Mouse (Mus musculus): ENCODE data around the gene Snx29. TPM values are rescaled to one million over a fixed set of nuclear protein-coding genes. Genes with fewer than 3 reads are reported as not detected.
A peak's percentile ranks its signal among the peaks of the same experiment; 100 is the strongest.

The Snx29 gene
- polyA plus RNA-seq, 1 experiment from 2014 or later, result 4.0 TPM

GRCm38 (mm10) chr16:11793391-11793790, 470.7 kb downstream of the Snx29 start:
- H3K27me3 ChIP-seq, result no peaks in the 10 kb centered on the region
- H3K27ac ChIP-seq (replicated peaks), result no peak overlapping the region
- H3K4me1 ChIP-seq (replicated peaks), result peaks cover 9% of the 10 kb centered on the region
- H3K4me2 ChIP-seq, result no peak overlapping the region
- no peak overlapping the region for H3K9ac ChIP-seq
- no peak overlapping the region for H3K4me3 ChIP-seq (replicated peaks)
- H3K36me3 ChIP-seq (replicated peaks), result no peaks in the 10 kb centered on the region
- 39% methylated on average over 2 of the region's 2 CpGs for WGBS (ENCODE audit: insufficient replicate concordance)
- no peak for ATAC-seq (ENCODE audit: insufficient read depth)
- H3K9me3 ChIP-seq (replicated peaks), result no peaks in the 10 kb centered on the region

DNA sequence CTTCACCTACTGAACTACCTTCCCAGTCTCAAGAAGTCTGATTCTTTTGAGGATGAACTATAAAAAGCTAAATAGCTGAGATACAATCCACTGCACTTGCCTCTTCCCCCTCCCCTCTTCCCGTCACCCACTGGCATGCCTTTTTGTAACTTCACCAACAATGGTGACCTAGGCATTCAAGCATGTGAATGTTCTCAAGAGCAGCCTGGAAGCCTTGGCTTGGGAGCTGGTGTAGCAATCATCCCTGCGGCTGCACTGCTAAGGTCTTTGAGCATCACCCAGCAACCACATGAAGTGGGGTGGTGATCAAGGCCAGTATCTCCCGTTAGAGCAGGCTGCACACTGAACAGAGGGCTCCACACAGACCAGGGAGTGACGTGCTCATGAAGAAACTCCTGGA, 471.9 kb downstream of the Snx29 start:
- H3K9me3 ChIP-seq (replicated peaks), result no peaks in the 10 kb centered on the region
- H3K4me1 ChIP-seq (replicated peaks), result peaks cover 9% of the 10 kb centered on the region
- ATAC-seq (ENCODE audit: insufficient read depth), result no peak
- H3K27ac ChIP-seq (replicated peaks), result no peak overlapping the region
- no peaks in the 10 kb centered on the region for H3K36me3 ChIP-seq (replicated peaks)
- H3K27me3 ChIP-seq, result no peaks in the 10 kb centered on the region
- no peak overlapping the region for H3K9ac ChIP-seq
- WGBS (ENCODE audit: insufficient replicate concordance), result 67% methylated on average over 4 of the region's 4 CpGs
- no peak overlapping the region for H3K4me3 ChIP-seq (replicated peaks)
- H3K4me2 ChIP-seq, result no peak overlapping the region

GRCm38 (mm10) chr16:11795758-11796460, 473.2 kb downstream of the Snx29 start:
- WGBS (ENCODE audit: insufficient replicate concordance), result 33% methylated on average over 7 of the region's 7 CpGs
- peak; percentile 63 for ATAC-seq (ENCODE audit: insufficient read depth)

DNA sequence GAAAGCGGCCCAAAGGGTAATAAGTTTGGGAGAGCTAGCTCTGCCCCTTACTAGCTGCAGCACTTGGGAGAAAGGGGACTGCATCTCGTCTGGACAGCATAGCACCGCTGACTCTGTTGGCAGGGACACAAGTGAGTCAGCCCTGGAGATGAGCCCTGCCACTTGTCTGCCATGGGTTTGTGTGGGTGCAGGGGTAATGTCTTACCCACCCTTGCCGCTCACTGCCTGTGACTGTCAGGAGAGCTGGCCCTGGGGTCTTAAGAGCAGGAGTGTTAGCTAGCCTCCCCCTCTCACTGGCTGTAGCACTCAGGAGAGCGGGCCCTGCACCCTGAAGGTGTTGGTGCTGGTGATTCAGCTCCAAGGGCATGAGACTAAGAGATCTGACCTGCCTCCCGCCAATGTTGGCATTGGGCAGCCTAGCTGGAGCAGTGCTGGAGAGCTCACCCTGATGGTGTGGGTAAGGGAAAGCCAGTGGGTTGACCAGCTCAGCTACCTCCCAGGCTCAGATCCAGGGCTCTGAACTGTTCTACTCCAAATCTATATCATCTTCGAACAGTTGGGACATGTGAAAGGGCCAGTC, 479.3 kb downstream of the Snx29 start:
- Histone ChIP-seq H3K27ac (replicated peaks) (no peak overlapping the region), H3K36me3 (replicated peaks) (no peaks in the 10 kb centered on the region), H3K4me2 (no peak overlapping the region), H3K4me1 (replicated peaks) (no peaks in the 10 kb centered on the region), H3K27me3 (no peaks in the 10 kb centered on the region), H3K4me3 (replicated peaks) (no peak overlapping the region), H3K9ac (no peak overlapping the region), H3K9me3 (replicated peaks) (no peaks in the 10 kb centered on the region)
- no peak for ATAC-seq (ENCODE audit: insufficient read depth)
- WGBS (ENCODE audit: insufficient replicate concordance), result 68% methylated on average over 7 of the region's 7 CpGs

More at GRCm38 (mm10) chr16:11795758-11796460, 473.2 kb downstream of the Snx29 start:
- H3K36me3 ChIP-seq (replicated peaks), result no peaks in the 10 kb centered on the region
- no peak overlapping the region for H3K27ac ChIP-seq (replicated peaks)
- peaks cover 9% of the 10 kb centered on the region for H3K4me1 ChIP-seq (replicated peaks)
- no peaks in the 10 kb centered on the region for H3K27me3 ChIP-seq
- no peak overlapping the region for H3K9ac ChIP-seq
- H3K4me2 ChIP-seq, result no peak overlapping the region
- H3K4me3 ChIP-seq (replicated peaks), result no peak overlapping the region
- H3K9me3 ChIP-seq (replicated peaks), result no peaks in the 10 kb centered on the region

Other genes starting within 250 kb of the Snx29 start
- 15.7 and 15.9 TPM in 2 replicates for gene Txndc11, start 188.3 kb upstream of the Snx29 start, polyA plus RNA-seq (2015; fragmentation: Nextera tagmentation; extraction: Ambion mirVana)
- gene Zc3h7a, start 146.5 kb upstream of the Snx29 start, polyA plus RNA-seq (2015; fragmentation: Nextera tagmentation; extraction: Ambion mirVana), result 33.2 and 38.4 TPM in 2 replicates
- 75.3 and 84.3 TPM in 2 replicates for gene Rsl1d1, start 119.6 kb upstream of the Snx29 start, polyA plus RNA-seq (2015; fragmentation: Nextera tagmentation; extraction: Ambion mirVana)
- gene Gspt1, start 68.6 kb upstream of the Snx29 start, polyA plus RNA-seq (2015; fragmentation: Nextera tagmentation; extraction: Ambion mirVana), result 35.3 and 38.5 TPM in 2 replicates
- gene Tnfrsf17, start 9.1 kb upstream of the Snx29 start, polyA plus RNA-seq (2015; fragmentation: Nextera tagmentation; extraction: Ambion mirVana), result not detected in 2 replicates

Measured in liver, embryonic 15.5 days (tissue).